Mouse (Mus musculus): ENCODE data around the gene Mpig6b.

DNA sequence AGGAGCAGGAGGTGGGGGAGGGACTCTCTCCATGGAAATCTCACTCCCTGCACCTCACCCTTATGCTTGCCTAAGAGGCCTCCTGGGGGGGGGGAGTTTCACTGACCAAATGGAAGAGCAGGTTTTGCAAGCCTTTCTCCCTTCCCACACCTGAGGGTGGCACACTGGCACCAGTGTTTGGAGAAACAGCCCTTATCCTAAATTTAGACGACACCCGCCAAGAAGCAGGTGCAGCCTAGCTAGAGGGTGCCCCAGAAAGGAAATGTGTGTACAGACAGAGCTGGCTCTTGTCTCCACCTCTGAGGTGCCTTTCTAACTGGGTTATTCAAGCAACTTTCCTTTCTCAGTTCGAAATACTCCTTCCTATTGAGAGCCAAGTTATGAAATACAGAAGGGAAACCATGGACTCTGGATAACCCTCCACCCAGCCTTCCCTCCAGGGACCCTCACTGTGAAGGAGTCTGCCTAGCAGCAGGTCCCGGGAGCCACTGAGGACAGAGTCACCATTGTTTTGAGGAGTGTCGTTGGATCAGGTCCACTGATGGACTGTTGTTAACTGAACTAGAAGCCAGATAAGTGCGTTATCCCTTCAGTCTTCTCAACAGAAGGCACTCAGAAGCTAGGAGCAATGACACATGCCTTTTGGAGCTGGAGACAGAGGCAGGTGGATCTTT is 4.7 kb upstream of the Mpig6b start:
- TF ChIP-seq CTCF (IDR thresholded peaks at IDR 0.05; ENCODE audit: control insufficient read depth, insufficient read depth, insufficient replicate concordance, low read depth, low read length) (no peak), POLR2A (IDR thresholded peaks at IDR 0.05; ENCODE audit: control insufficient read depth, low read depth, low read length) (no peak)
